Mouse (Mus musculus) cerebellum, postnatal 25 days (tissue): Measurements from ENCODE around the gene Hexim2.

Experiments
- DNase-seq, 2 experiments: peaks; one replicate each; pipeline ENCODE4 v3.0.0; 2021; ENCODE audit warnings: mixed read lengths in 2 of 2

Gene Hexim2

DNA sequence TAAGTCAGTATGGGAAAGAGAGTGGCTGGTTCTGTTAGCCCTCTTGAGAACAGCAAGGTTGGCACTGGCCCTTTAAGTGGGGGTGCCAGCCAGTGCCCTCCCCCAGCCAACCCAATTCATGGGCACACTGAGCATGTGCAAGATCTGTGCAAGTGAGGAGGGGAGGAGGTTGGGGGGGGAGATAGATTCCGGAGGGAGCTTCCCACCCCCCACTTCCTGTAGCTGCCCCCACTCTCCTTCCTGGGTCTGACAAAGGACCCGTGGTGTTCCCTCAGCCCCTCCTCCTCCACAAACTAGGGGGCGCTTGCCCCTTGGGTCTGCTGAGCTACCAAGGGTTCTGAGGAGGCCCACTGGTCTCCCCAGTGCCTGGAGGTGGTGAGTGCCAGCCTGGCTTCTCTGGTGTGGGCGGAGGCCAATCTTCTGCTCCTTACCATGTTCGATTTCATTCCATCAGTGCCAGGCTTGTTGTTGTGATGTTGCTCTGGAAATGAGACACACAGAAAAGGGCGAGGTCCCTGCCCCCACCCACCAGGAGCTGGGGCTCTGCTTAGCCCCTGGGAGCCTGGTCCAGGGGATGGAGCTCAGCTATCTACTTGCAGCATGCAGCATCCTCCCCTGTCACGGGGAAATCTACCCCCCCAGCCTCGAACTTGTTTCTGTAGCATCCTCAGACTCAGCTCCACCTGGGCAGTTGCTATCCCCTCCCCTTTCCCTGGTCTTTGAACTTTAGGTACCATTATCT, 10.4 kb downstream of the Hexim2 start:
- peak; percentile 86 to 90 for DNase-seq

DNA sequence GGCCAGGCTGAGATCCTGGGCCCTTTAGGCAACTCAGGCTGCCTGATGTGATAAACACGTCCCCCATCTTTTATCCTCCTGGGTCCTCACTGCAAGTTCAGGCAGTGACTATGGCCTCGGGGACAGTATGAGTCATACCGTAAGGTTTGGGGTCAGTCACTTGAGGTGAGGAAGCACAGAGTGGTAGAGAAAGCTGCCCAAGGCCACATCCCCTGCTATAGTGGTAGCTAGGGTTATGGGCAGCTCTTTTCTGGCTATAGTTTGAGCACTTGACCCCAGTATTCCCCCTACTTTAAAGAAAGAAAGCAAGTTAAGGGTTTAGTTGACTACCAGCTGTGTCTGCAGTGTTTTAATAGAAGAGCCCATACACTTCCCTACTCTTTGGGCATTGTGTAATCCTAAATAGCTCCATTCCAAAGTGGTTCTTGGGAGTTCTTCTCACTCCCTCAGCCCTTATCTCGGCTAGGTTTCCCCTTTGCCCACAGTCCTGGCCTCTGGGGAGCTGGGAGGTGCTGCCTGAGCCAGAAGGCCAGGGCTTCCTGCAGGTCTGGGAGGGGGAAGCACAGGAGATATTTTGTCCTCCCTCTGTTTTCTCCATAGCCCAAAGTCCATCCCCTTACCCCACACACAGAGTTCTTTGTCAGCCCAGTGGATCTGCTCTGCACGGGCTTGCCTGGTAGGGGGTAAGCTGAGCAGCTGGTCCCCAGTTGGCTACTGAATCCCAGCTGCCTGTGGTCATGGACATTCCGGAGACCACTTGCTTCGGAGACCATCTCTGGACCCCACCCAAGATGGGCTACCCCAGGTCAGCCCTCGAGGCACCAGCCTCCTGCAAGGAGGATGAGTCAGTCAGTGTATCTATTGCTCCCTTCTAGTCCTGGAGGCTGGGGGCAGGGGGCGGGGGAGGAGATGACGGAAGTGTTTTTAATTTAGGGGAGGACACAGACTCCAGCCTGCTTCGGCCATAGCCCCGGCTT, 12.4 kb downstream of the Hexim2 start:
- no peak for DNase-seq

- DNase-seq = no peak
These were observed 14.2 kb downstream of the Hexim2 start for GRCm38 (mm10) chr11:103146386-103146785.

- no peak for DNase-seq
These were observed 15.5 kb downstream of the Hexim2 start for GRCm38 (mm10) chr11:103147766-103148165.

- DNase-seq = no peak
These were observed 17.5 kb downstream of the Hexim2 start for GRCm38 (mm10) chr11:103149771-103150170.

DNA sequence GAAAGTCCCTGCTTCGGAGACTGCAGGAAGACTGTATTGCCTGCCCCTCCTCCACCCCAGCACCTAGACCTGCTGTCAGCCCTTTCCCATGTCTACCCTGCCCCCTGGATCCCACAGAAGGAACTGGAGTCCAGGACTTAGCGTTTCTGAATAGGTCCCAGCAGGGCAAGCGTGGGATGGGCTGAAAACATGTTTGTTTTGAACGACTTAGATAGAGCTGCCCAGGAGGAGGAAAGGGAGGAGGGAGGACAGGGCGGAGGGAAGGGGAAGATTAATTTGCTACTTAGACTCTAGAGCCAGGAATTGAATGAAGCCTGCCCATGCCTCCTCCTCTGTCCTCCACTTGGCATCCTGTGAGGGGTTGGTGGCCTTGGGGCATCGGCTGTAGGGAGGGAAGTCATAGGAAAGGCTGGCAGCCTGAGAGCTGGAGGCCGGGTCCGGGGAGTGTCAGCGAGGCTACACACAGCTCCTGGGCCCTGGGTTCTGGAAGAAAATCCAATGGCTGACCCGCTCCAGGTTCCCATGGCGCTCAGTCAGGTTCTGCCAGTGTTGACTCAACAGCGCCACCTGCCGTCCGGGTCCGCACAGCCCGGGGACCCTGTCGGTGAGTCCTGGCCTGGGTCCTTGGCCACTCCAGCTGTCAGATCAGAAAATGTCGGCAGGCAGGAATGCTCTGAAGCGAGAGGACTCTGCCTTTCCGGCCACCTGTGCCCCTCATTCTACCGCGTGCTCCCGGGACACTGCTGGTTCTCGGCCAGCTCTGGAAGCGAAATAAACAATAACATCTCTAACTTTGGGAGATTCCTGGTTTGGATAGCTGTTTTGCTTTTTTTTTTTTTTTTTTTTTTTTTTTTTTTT, 26.6 kb downstream of the Hexim2 start:
- peak; percentile 99 for DNase-seq

- no peak for DNase-seq
These were observed 28.5 kb downstream of the Hexim2 start for GRCm38 (mm10) chr11:103160738-103161137.

- DNase-seq = no peak
These were observed 29.2 kb downstream of the Hexim2 start for GRCm38 (mm10) chr11:103161449-103161848.

DNA sequence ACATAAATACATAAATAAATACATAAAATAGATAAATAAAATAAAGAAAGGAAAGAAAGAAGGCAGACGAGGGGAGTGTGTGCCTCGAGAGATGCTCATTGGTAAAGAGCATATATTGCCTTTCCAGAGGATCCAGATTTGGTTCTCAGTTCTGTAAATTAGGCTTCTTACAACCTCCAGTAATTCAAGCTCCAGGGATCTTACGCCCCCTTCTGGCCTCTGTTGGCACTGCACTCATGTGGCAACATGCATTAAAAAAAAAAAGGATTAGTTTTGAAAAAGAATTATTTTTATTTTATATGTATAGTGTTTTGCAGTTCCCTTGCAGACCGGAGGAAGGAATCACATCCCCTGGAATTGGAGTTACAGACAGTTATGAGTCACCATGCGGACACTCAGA, 29.9 kb downstream of the Hexim2 start:
- DNase-seq = peak in 1 of 2 experiments; percentile 47

DNA sequence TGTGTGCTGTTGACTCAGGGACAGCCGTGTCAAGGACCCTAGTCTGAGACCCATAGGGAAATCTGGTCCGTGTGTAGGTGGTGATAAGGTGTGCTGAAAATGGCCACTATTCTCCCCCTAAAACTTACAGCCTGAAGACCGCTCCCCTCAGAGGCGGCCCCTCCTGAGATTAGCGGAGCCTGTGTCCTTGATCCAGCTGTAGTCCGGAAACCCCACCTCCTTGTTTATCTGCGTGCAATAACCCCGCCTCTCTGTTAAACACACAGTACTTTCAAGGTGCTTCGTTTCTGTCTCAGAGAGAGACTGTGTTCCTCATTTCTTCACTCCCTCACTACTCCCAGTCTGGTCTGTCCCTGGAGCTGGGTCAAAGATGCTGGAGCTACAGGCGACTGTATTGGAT, 32.2 kb downstream of the Hexim2 start:
- no peak for DNase-seq

GRCm38 (mm10) chr11:103168690-103169390, 36.6 kb downstream of the Hexim2 start:
- peak; percentile 82 to 90 for DNase-seq

- no peak for DNase-seq
These were observed 37.4 kb downstream of the Hexim2 start for GRCm38 (mm10) chr11:103169664-103170063.

- DNase-seq = no peak
These were observed 37.9 kb downstream of the Hexim2 start for GRCm38 (mm10) chr11:103170111-103170493.

DNA sequence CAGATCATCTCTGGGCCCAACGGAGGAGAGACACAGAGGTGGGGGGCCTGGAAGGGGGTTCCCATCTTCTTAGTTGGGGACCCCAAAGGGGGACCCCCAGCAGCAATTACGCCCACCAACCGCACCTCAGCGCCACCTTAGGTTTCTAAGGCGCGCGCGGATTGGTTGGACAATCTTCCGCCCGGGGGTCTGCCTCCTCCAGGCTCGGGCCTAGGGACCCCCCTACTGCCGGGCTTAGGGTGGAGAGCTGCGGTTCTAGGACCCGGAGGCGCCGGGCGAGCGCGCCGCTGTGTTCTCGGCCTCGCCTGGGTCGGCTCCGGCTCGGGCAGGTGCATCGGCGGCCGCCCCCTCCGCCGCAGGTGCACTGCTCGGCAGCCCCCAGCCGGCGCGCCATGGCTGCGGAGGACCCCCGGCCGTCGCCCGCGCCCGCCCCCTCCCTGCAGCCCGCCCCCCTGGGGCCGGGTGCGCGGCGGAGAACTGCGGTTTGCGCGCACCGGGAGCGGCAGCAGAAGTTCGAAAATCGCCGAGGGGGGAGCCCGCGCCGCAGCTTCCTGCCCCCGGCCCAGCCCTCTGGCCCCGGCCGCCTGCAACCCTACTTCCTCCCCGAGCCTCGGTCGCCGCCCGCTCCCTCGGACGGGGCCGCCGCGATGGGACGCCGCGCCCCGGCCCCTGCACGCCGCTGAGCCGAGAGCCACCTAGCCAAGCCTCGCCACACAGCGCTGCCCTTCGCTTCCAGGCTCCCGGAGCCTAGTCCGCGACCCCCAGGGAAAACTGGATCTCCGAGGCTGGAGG, 38.5 kb downstream of the Hexim2 start, which contains the start of gene Fmnl1:
Gene Fmnl1, plus strand, starts transcription at position 614 of the 792 bp plus-strand sequence.
- DNase-seq = peak; percentile 72 to 76

DNA sequence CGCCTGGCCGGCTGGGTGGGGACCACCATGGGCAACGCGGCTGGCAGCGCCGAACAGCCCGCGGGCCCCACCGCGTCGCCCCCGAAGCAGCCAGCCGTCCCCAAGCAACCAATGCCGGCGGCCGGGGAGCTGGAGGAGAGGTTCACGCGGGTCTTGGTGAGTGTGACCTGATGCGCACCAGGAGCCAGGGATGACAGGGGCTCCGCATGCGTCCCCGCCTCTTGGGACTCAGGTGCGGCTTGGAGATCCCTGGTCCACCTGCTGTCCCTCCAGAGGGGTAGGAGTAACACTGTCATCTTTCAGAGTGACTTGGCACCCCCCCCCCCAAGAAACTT, 39.0 kb downstream of the Hexim2 start:
- DNase-seq = peak in 1 of 2 experiments; percentile 61

DNA sequence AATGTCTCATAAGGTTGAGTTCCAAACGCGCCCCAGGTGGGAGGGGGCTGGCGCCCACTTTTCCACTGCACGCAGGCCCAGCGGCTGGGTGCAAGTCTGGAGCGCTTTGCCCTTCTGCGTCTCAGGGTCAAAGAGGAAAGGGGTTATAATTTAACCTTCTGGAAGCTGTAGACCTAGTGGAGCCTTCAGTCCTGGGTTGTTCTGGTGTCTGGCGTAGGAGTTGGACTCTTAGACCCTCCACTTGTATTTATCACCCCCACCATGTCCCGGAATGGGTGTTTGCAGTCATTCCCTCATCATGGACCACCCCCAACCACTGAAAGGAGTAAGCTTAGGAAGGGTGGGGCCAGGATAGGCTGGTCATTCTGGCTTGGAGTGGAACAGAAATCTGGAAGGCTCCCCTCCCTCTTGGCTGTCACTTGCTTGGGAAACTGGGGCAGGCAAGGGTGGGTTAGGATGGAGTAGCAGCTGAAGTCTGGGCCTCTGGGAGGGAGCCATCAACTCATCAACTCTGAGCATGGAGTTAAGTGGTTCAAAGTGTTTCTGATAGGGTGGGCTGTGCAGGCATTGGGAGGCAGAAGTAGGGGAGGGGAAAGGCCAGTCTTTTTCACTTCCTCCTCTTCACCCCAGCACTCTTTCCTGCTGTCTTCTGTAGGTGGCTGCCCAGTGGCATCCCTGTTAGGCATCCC, 39.6 kb downstream of the Hexim2 start:
- peak in 1 of 2 experiments; percentile 34 for DNase-seq

DNA sequence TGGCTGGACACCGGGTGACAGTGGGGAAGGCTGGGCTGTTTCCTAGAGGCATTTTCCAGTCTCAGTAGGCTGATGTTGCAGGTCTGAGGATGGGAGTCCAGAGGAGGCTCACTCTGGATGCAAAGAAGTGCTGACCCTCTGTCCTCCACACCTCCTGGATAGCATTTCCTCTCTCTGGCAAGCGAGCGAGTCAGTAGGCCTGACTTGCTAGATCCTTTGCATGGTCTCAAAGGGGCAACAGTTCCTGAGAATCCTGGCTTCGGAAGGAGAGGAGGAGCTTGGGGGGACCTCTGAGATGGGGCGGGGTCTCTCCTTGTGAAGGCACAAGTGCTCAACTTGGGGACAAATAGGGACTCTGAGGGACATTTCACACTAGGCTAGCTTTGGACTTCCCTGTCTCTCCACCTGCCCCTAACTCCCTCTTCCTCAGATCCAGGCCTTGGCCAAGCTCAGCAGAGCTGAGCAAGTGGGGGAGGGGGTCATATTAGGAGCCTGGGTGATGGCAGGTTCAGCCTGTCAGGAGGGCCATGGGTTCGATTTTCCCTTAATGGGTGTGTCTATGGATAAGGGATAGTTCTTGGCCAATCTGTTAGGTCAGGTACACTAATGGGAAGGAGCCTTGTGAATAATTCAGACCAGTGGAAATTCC, 40.3 kb downstream of the Hexim2 start:
- no peak for DNase-seq

DNA sequence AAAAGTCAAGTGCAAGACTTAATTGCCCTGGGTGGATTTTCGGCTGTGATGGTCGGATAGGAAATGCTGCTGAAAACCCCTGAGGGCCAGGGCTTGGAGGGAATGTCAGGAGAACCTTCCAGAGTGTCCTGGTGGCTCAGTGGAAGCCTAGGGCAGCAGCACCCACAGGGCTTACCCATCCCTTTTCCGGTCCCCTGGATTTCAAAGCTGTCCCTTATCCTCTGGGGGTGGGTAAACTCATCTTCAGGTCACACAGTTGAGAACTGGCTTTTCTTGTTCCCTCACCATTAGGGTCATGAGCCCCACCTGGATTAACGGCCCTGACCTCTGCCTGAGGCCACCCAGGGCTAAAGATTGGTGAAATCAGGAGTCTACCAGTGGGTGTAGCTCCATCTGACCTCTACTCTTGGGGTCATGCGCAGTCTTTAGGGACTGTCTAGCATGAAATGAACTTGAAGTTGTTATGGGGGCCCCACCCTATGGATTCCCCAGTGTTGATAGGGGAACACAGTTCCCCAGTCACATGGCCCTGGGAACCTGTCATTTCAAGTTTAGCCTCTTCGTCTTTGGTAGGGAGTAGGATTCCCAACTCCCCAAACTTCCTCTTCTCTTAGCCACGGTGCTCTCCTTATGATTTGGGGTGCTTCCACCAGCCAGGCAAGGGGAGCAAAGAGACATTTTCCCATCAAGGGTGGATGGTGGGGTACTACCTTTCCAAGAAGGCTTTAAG, 41.0 kb downstream of the Hexim2 start:
- no peak for DNase-seq

GRCm38 (mm10) chr11:103173771-103174344, 41.6 kb downstream of the Hexim2 start:
- DNase-seq = no peak
